Mouse (Mus musculus) layer of hippocampus, postnatal 36 days (tissue): ENCODE results near the gene Slc25a51. TPM values are rescaled to one million over a fixed set of nuclear protein-coding genes. Genes with fewer than 3 reads are reported as not detected.
"Not testable (repeated sequence)": the region's sequence is repeated elsewhere in the genome, so short reads cannot be mapped to it uniquely, and the experiment has no call there.

Experiments used
- DNase-seq, 2 experiments: peaks; one replicate each; pipeline ENCODE4 v3.0.0; 2022
- microRNA-seq, 2 experiments: library from miRNA; unstranded; fragments of <30 nt; microRNA quantifications; one replicate each; pipeline ENCODE4 v1.2.0; 2021
- total RNA-seq, 2 experiments: library from RNA; stranded (reverse); gene quantifications; 2 replicates each; pipeline ENCODE4 v1.2.3; 2021

Gene Slc25a51
- total RNA-seq, 2 experiments from 2014 or later, result 141 to 149 TPM

DNA sequence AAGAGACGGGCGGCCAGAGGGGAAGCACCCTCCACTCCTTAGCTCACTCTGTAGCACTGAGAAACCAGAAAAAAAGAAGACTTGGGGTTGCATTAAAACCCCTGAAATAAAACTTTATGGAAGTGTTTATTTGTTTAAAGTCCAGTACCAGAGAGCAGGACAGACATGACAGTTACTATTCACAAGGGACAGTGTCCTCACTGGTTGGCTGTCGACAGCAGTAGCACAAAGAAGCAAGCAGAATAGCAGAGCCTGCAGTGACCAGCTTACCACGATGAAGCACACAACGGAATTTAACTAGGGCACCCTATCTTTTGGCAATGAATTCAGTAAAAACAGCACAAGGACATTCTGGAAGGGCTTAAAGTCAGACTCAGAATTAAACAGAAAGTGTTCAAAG lies 10.3 kb downstream of the Slc25a51 start:
- not testable (repeated sequence) for DNase-seq

DNA sequence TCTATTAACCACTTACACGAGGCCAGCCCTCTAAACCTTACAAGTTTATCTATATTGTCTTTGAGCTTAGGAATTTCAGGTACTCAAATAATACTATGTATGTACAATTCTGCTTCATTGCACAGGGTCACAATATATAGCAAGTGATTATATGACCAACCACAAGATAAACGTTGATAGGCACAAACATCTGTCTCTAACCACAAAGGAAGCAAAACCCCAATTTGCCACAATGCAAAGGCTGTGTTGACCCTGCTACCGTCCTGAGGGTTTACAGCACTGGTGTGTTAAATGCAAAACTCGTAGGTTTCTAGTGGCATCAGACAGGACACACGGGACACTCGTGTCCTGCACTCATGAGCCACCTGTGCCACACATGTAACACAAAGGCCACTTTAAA lies 12.4 kb downstream of the Slc25a51 start:
- not testable (repeated sequence) for DNase-seq

DNA sequence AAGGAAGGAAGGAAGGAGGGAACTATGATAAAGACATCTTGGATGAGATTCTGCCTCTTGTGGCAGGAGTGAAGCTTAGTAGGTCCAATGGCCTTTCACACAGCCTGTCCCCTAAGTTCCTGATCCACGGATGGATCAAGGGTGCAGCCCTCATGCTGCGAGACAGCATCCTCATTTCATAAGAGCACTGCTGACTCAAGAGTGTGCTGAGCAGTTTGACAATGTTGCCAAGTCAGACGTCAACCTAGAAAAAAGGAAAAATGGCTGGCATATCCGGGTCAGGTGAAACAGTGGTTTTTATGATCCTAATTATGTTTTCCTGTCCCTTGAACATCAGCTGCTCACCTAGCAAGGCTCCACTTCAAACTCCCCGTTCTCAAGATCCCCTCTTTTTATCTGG lies 14.9 kb downstream of the Slc25a51 start:
- DNase-seq, result no peak

DNA sequence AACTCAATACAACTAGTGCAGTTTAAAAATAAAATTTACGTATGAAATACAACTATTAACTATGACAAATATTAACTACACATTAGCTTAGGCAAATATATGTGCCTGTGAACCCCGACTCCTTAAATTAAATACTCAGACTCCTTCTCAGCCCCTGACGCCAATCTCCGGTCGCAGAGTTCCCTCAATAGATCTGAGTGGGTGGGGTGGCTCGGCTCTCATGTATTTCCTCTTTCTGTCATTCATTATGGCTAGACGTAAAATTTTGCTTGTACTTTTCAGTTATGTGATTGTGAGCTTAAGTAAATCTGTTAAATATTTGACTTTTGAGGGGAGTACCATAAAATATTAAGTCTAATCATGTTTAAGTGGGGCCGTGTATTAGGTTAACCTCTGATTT lies 15.6 kb downstream of the Slc25a51 start:
- no peak for DNase-seq

DNA sequence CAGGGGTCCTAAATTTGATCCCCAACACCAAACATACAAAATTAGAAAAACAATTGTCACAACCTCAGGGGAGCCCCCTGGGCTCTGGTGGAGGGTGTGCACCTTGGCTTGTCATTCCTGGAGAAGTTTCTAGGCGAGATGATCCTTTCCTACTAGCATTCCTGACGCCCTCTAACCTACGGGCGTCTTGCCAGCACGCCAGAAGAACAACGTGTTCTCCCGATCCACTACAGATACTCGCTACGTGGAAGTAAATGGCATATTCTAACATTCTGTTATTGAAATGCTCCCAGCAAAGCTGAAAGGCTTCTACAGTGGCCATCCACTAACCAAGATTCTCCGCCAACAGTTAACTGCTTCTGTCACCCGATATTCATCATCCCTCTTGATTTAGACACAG lies 16.0 kb downstream of the Slc25a51 start:
- DNase-seq, result no peak

DNA sequence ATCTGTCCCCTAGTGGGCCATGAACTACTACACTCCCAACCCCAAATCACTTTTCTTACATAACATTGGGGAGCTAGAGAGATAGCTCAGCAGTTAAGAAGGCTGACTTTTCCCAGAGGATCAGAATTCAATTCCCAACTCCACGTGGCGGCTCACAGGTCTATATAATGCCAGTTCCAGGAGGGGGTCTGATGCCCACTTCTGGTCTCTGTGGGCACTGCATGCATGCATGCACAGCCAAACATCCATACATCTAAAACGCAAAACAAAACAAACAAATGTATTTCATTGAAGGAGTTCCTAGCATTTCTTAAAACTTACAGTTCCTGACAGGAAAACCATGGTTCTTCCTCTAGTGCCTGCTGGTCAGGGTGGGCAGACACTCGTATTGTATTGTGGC lies 16.5 kb downstream of the Slc25a51 start:
- DNase-seq, result no peak

DNA sequence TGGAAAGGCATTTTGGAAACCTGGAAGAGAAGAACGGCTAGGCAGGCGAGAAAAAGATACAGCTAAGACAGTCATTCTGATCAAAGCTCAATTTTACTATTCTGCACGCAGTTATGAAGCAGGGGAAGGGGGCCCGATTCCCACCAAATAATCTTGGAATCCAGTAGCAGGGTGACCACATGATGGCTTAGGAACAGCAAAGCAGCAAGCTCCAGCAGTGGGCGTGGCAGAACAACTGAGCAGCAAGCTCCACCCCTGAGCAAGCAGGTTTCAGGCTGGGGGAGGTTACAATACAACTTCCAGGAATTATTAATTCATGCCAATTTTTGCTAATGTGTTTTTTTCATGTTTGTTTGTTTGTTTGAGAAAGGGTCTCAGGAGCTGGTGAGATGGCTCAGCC lies 21.3 kb downstream of the Slc25a51 start:
- not testable (repeated sequence) for DNase-seq

DNA sequence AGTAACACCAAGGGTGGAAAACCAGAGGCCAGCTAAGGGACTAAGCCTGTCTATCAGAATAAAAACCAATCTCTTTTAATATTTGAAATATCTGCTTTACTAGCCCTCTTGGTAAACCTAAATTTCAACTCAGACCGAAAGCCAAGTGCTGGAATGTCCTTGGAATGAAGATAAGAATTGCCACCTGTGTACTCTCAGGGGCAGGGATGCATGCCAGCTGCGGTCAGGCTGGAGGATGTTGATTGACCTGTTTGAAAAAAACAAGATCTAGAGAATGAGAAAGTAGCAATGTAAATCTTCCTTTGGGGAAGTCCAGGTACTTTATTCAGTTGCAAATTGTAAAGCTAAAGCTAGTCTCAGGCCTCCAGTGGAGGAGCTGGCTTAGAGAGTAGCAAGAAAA lies 26.4 kb downstream of the Slc25a51 start:
- not testable (repeated sequence) for DNase-seq

DNA sequence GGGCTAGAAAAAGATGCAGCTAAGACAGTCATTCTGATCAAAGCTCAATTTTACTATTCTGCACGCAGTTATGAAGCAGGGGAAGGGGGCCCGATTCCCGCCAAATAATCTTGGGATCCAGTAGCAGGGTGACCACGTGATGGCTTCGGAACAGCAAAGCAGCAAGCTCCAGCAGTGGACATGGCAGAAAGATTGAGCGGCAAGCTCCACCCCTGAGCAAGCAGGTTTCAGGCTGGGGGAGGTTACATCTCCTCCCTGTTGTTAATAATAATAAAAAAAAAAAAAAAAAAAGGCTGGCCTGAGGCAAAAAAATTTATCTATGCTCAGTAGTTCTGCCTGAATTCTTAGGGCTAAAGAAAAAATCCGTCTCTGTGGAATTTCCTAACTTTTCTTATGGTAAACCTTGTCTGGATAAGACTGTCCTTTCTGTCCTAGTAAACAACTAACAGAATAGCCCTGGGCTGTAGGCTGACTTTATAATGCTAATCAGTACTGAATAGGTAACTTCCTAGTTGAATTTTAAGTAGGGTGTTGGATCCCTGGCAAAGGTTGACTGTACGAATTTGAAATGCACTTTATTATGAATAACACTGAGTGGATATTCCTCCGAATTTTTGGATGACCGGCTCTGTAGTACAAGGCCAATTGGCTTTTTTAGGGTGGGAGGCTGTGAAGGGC lies 27.5 kb downstream of the Slc25a51 start:
- DNase-seq, result not testable (repeated sequence)

DNA sequence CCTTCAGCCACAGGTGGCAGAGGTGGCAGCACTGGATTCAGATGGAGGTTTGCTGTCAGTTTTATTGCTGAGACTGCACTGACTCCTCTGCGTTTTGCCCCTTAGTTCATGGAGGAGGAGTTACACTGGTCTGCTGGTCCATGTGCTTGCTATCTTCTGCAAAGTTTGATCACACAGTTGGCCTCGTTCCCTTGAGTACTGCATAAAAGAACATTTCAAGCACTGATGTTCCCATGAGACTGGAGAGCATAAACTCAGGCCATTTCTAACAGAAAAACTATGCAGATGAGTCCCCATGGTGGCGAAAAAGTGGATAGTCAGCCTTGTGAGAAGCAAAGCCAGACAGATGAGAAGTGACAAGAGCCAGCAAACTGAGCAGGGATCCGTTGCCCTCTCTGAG lies 32.0 kb downstream of the Slc25a51 start:
- no peak for DNase-seq

DNA sequence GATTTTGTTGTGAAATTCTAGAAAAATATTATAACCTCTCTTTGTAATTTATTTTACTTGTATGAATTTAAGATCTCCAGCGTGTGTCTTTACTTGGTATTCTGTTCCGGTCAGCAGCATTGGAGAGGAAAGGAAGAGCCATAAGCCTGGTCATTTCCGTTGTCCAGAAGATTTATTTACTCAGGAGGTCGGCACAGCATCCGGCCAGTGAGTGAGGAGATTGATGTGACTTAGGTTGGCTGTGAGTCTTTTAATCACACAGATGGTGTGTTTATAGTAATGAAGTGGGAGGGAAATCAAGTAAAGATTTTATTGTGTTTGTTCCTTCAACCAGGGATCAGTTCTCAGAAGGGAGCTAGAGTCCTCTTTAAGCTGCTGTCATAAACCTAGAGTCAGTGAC lies 33.7 kb downstream of the Slc25a51 start:
- DNase-seq, result no peak

DNA sequence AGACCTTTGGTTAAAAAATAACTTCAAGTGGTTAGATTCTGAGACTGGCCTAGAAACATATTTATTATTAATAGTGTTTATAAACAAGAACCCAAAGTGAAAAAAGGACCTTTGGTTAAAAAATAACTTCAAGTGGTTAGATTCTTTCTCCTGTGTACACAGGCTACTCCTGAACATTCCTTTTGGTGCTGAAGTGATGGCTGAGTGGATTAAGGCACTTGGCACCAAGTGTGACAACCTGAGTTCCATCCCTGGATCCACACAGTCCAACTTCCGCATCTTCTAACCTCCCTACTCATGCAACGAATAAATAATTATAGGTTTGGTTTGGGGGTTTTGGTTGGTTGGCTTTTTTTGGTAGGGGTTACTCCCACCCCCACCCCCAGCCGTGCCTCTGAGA lies 37.3 kb downstream of the Slc25a51 start:
- no peak for DNase-seq

DNA sequence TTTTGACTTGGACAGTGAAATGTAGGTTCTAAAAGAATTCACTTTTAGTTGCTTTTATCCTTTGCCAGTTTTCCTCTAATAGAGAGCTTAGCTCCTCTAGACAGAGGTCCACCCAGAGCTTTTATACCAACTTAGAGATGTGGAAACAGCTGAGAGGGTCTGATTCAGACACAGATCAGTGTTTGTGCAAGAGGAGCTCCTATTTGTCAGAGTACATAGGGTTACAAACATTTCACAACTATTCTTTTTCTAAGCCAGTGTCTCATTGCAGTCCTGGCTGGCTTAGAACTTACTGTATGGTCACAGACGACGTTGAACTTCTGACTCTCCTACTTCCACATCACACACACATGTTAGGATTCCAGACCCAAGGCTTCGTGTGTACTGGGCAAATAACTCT lies 51.9 kb downstream of the Slc25a51 start:
- DNase-seq, result no peak

Small RNA genes within 50 kb of the gene (microRNA-seq; reads per million reads assigned to microRNA genes)
- 0 reads per million in 2 experiments for gene Gm25692

Other genes starting within 250 kb of the Slc25a51 start
- 10 to 100 TPM; 14.4 to 15.9 TPM for gene Frmpd1, start 223.9 kb downstream of the Slc25a51 start, total RNA-seq
- 10 to 100 TPM; 13.9 to 17.4 TPM for gene Trmt10b, start 111.6 kb downstream of the Slc25a51 start, total RNA-seq
- 10 to 100 TPM; 17.7 to 20.7 TPM for gene Dcaf10, start 66.7 kb downstream of the Slc25a51 start, total RNA-seq
- gene Exosc3, start 66.0 kb downstream of the Slc25a51 start, total RNA-seq, result 10 to 100 TPM; 14.4 to 14.6 TPM
- 10 to 100 TPM; 15.4 to 16.6 TPM for gene Shb, start 123.7 kb upstream of the Slc25a51 start, total RNA-seq